Mouse (Mus musculus) lung, postnatal 0 days (tissue): Measurements from ENCODE around the gene Tnni1.

Experiments
- CTCF ChIP-seq: IDR thresholded peaks from 2 replicates; pipeline ENCODE4 v1.5.1; 2016; ENCODE audit warnings: antibody characterized with exemption, mild to moderate bottlenecking
- EP300 ChIP-seq: IDR thresholded peaks from 2 replicates; pipeline ENCODE4 v1.6.1; 2016; ENCODE audit warnings: antibody characterized with exemption, mild to moderate bottlenecking, control low read depth

- TF ChIP-seq CTCF (no peak), EP300 (no peak)
Observed at GRCm38 (mm10) chr1:135847611-135848351, 68.5 kb downstream of the Tnni1 start.
